Mouse (Mus musculus) kidney, postnatal 4 days (tissue): ENCODE measurements around the gene Gpr85.

Experiments used
- DNase-seq, 2 experiments: peaks; one replicate each; pipeline ENCODE4 v3.0.0; 2021; ENCODE audit warnings: mixed read lengths in 2 of 2

The Gpr85 gene

DNA sequence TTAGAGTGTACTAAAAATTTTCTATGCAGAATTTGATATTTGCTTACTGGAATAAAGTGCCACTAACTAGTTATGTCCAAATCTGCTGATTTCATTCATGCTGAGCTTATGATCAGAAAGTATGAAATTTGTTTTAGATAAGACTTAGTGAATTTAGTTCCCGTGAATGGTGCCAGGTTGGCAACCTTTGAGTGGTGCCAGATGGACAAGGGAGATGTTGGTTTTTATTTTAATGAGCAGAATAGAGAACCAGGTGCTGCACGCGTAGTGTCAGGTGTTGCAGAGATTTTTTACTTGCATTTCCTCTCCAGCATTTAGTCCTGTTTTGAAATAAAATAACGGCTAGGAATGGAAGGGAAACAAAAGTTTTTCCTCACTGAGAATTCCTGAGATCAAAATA lies 27.6 kb downstream of the Gpr85 start:
- DNase-seq = no peak

DNA sequence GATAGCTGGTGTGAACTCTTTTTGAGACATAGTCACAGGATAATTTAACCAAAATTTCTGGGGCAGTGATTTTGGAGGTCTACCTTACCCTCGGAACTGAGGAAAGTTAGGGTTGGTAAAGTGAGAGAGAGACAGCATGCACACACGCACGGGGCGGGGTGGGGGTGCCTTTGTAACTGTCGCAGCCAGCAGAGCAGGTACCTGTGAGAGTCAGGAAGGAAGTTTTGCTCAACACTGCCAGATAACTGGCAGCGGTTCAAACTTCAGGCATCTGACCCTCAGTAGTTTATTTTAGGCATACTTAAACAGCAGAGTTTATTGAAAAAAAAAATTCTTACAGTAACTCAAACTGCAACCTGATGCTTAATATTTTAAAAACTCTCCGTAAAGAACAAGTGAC lies 39.7 kb downstream of the Gpr85 start:
- no peak for DNase-seq

DNA sequence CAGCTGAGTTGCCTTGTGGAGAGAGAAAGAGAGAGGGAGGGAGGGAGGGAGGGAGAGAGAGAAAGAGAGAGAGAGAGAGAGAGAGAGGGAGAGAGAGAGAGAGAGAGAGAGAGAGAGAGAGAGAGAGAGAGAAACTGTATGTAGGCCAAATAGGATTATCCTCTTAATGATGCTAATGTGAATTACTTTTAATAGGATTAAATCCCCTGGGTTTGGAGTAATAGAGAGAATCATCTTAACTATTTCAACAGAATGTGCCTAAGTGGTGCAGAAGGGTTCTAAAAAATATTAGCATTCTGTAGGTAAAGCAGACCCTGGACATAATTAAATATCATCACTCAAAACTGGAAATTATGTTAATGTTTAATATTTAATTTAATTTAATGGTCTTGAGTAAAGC lies 42.4 kb downstream of the Gpr85 start:
- no peak for DNase-seq
